Mouse (Mus musculus): ENCODE results near the gene Calr.

The Calr gene

DNA sequence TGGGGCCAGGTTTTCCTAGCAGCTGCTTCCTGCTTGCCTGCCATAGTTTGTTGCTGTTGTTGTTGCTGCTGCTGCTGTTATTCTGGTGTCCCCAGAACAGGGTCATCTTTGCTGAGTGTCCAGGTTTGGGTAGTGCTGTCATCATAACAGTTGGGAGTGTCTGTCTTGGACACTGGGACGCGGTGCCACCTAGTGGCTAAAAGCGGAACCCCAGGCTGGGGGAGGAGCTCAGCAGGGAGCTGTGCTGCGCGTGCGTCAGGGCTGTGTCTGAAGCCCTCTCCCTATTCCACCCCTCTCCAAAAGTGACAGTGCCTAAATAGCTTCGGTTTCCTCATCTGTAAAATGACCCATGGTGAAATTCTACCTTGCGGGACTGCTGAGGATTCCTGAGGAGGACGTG lies 31.2 kb downstream of the Calr start:
- DNase-seq (ENCODE audit: low read depth, low spot score) = peak; percentile 88

DNA sequence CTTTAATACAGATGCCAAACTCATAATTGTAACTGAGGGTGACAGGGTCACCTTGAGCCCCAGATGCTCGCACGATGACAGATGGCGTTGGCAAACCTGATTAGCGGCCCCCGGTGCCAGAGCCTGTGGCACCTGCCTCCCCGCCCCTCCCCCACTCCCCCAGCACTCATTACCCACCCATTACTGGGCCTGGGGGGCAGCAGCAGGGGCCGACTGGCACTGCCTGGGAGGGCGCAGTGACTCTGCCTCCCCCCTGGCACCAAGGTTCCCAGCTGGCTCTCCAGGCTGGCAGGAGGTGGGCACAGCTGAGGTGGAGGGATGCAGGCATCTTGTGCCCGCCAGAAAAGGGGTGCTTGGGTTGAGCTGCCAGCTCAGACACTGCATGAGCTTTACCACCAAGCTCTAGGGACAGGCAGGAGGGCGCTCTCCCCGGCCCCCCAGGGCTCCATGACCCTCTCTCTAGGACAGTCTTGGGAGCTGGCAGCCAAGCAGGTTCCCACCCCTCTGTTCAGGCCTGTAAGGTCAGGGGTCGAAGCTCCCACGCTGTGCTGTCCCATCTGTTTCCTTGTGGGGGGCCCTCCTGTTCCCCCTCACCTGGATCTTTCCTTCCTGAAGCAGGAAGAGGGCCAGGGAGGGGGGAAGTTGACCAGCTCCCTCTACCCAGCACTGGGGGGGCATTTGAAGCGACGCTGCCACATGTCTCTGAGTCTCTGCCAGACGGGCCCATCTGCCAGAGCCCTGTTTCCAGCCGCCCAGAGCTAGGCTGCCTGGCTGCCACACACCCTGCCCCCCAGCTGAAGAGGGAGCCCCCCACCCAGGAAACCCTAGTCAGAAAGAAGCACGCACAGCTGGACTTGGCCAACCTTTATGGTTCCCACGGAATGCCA lies 31.9 kb downstream of the Calr start:
- no peak for DNase-seq (ENCODE audit: low read depth, low spot score)

DNA sequence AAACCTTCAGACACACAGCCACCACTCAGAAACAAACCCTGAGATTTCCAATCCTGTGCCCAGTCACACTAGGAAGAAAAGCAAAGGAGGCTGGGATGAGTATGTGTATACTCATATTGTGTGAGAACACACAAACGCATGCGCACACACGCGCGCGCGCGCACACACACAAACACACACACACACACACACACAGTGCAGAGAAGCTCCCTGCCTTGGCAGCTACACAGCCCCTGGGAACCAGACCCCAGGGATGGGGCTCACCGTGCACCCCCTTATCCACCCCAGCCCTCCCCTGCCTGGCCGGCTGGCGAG lies 32.5 kb downstream of the Calr start:
- no peak for DNase-seq (ENCODE audit: low read depth, low spot score)

DNA sequence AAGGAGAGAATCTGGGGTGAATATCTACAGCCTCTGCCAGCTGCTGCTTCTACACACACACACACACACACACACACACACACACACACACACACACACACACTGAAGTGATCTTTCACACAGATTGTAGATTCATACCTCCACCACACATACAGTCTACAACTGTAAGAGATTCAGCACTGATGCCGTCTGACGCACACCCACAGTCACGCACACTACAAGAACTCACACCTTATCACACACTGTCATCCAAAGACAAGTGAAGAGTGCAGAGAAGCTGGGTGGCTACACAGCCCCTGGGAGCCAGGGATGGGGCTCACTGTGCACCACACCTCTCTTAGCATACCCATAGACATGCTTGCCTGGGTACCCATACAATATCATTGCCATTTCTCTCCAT lies 32.9 kb downstream of the Calr start:
- DNase-seq (ENCODE audit: low read depth, low spot score) = no peak

DNA sequence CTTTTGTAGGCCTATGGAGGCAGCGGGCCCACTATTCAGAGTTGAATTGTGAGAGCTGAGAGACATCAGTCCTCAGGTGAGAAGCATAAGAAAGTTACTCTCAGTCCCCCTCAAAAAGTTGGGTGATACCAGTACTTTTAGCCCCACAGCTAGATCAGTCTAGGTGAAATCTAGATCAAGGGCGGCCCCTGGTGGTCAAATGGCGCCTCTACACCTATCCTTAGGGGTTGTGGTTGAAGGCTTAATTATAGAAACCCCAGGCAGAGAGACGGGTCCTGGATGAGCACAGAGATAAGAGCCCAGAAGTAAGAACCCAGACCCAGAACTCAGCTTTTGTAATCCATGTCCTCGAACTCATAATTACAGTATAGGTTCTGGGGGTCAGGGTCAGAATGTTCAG lies 33.7 kb downstream of the Calr start:
- DNase-seq (ENCODE audit: low read depth, low spot score) = peak; percentile 69

DNA sequence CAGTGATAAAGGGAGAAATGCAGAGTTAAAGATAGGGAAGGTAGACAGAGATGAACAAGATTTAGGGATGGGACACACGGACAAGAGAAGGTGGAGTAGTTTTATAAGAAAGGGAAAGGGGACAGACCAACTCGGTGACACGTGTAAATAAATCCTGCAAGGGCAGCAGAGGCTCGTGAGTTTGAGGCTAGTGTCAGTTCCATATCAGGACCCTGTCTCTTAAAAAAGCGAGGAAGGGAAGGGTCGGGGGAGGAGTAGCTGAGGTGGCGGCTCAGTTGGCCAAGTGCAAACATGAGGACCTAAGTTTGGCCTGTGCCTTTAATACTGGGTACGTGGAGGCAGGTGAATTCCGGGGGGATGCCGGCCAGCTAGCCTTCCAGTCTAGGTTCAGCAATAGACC lies 35.4 kb downstream of the Calr start:
- no peak for DNase-seq (ENCODE audit: low read depth, low spot score)

DNA sequence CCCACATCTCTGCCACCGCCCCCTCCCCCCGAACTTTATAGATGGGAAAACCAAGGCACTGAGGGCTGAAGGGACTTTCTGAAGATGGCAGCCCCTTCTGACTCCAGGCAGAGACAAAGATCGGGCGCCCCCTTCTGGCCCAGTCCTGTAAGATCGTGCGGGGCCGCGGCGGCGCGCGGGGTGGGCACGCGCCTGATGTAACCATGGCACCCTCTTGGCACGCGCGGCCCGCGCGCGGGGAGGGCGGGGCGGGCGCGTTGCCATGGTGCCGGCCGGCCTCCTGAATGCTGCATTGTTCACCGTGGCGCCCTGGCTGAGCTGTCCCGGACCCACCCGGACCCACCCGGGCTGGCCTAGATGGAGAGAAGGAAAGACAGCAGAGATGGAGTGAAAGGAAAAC lies 35.8 kb downstream of the Calr start:
- DNase-seq (ENCODE audit: low read depth, low spot score) = peak; percentile 85

DNA sequence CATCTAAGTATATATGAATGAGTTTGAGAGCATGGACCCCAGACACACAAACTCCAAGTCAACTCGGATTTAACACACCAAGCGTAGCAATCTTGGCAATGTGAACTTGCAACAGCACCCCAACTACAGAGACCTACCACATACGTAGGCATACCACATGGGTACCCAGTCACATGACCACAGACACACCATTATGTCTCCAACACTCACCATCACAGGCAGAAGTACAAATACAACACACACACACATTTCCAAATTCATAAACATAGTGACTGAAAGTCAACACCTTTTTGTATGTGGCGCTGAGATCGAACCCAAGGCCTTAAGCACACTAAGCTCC lies 36.8 kb downstream of the Calr start:
- DNase-seq (ENCODE audit: low read depth, low spot score) = no peak

DNA sequence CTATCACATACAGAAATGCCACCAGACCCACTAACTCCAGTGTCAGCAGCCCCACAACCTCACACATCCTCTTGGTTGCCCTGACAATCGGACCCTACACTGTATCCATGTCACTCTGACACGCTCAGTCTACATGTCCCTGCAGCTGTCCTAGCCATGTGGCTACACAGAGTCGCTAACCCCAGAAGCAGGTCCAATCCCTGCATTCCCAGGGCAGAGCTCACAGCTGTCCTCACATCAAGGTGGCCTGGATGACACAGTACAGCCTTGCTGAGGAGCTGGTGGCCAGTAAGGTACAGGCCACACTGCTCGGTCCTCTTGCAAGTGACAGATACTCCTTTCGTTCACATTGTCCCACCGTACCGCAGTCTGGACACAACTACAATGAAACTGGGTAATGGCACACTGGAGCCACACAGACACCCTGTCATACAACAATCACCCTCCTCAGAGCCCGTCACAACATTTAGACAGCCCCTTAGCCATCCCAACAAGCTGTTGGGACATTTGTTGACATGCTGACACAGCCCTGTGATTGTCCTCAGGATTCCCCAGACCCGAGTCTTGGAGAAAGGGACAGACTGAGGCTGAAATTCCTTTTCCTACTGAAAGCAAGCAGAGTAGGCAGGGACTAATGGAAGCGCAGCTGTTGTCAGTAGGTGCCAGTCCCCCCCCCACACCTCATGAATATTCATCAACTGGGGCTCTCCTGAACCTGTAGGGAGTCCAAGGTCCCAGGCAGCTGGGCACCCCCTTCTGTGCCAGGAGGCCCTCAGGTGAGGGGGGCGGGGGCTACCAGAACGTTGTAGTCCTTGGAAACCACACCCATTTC lies 37.4 kb downstream of the Calr start:
- no peak for DNase-seq (ENCODE audit: low read depth, low spot score)

DNA sequence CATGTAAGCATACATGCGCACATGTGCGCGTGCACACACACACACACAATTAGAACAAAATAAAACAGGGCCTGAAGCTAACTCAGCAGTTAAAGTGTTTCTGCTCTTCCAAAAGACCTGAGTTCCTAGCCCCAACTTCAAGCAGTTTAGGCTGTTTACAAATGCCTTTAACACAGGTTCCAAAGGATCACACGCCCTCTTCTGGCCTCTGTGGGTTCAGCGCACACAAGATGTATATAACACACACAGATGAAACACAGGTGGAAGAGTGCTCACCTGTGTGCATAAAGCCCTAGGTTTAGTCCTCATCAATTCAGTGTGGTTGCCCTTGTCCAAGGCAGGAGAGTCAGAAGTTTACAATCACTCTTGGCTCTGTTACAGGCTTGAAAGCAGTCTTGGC lies 40.7 kb downstream of the Calr start:
- DNase-seq (ENCODE audit: low read depth, low spot score) = no peak

DNA sequence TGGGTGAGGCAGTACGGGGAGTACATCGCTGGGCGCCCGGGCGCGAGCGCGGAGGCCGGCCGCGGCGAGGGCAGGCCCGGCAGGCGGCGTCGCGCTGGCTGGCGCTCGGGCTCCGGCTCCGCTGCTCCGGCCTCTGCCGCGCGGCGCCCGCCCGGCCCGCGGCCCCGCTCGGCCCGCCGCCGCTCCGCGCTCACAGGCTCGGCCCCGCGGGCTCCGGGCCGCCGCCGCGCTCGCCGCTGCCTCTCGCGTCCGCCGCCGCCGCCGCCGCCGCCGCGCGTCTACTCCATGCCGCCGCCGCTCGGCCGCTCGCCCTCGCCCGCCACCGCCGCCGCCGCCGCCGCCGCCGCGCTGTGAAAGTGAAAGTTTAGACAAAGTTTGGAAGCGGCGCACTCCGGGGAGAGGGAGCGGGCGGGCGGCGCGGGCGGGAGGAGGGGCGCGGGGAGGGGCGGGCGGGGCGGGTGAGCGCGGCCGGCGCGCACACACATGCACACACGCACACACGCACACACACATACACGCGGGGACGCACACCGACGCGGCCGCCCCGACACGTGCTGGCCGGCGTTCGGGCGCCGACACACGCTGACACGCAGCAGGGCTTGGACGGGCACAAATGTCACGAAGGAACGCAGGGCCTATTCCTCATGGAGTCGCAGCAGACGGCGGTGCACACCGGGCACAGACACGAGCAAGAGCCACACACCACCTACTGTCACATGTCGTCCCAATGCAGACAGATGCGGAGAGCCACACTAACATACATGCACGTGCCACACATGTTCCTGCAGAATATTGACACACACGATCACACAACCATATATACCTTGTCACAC lies 46.5 kb downstream of the Calr start, which contains the start of gene Nfix:
Gene Nfix, minus strand, starts transcription at position 346 of the 833 bp plus-strand sequence.
- DNase-seq (ENCODE audit: low read depth, low spot score) = no peak

DNA sequence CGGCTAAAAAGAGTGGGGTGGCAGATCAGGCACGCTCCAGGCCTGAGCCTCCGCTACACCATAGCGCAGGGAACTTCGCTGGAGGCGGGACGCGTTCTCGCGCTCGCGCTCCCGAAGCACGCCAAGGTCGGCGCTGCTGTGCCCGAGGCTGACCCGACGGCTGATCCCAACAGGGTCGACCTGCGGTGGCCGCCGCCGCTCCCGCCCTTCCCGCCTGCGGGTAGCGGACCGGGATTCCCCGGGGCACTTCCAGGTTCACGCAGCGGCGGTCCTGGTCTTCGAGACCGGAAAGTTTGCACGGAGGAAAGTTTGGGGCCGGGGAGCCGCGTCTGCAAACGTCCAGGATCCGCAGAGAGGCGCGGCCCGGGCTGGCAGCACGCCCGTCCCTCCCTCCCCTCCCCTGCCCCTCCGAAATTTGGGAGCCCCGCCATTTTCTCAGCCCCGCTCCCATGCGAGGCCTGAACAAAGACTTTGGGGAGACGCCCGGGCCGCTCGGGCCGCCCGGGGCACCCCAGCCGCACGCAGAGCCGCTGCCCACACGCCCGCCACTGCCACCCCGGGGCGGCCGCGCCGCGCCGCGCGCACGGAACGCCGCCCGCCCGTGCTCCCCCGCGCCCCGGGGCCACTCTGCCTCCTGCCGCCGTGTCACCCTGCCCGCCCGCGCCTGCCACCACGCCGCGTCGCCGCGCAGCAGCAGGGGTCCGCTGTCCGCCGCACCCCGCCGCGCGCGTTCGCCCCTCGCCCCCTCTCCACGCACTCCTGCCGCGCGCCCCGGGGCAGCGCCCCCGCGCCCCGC lies 47.4 kb downstream of the Calr start:
- no peak for DNase-seq (ENCODE audit: low read depth, low spot score)

DNA sequence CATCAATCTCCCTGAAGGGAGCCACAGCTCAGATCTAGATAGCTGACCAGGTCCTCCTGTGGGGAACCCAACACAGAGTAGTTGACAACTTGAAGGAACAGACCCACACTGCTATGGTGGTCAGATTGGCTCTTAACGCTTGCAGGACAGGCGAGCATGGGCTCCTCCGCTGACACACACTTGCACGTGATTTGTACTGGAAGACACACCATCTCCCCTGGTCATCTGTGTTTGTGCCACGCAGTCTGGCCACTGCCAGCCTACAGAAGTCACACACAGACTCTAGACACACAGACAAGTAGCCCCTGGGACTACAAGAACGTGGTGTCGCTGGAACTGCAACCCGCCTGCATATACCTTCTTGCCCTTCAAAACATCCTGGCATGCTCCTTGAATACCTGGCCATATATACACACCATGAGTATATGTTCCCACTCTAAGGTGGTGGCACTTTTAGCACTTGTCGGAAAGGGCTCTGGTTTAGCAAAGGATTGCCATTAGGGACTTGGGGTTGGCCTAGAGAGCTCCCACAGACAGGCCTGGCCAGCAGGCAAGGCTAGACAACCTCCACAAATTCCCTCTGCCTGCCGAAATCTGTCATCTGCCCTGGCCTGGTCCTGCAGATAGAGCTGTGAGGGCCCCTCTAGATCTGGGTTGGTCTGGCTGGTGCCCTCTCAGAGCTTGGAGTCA lies 48.1 kb downstream of the Calr start:
- DNase-seq (ENCODE audit: low read depth, low spot score) = no peak

DNA sequence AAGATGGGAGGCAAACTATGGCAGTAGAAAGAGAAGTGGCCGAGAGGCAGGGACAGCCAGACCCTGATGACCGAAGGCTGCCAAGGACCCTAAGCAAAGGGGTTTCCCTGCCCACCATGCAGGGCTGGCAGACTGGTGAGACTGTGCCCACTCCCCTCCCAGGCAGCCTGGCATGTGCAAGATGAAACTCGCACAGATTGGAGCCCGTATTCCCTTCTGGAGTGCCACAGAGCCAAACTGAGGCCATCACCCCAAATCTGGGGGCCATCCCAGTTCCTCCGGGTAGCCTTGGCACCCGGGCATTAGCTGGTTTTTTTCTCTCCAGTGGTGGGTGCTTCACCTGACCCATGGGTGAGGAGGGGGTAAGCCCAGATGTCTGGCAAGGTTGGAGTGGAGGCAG lies 48.8 kb downstream of the Calr start:
- DNase-seq (ENCODE audit: low read depth, low spot score) = no peak

DNA sequence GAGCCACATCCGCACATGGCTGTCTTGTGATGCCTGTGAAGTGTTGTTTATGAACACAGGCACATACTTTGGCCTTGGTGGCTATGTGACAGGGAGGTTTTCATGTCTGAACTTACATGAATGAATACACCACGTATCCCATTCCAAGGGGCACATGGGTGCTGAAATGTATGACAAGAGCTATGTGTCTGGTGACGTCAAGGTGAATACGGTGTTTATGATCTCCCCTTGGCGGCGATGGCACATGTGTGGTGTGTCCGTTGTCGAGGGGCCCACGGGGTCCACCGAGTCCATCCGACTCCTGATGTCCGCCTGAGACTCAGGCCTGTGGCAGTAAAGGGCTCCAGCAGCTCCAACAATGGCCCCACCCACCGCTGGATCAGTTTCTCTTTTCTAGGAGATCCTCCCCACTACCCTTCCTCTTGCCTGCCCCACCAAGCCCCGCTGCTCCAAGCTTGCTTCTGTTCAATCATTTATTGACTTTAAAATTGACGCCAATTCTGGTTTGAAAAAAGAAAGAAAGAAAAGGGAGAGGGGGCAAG lies 49.4 kb downstream of the Calr start:
- DNase-seq (ENCODE audit: low read depth, low spot score) = no peak

DNA sequence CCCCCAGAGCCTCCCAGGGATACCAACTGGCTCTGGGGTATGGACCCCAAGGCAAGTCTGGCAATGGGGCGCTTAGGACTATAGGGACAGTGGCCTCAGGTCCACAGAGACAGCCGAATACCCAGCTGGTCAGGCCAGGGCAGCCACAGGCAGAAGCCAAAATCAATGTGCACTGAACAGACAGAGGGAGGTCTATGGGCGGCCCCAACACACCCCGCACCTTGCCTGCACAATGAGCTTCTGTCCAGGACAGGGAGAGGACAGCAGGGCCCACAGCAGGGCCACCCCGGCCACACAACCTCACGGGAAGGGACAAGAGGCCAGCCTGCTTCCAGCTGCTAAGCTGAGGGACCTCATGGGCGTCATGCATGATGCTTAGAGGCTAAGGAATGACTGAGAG lies 52.2 kb downstream of the Calr start:
- DNase-seq (ENCODE audit: low read depth, low spot score) = no peak

DNA sequence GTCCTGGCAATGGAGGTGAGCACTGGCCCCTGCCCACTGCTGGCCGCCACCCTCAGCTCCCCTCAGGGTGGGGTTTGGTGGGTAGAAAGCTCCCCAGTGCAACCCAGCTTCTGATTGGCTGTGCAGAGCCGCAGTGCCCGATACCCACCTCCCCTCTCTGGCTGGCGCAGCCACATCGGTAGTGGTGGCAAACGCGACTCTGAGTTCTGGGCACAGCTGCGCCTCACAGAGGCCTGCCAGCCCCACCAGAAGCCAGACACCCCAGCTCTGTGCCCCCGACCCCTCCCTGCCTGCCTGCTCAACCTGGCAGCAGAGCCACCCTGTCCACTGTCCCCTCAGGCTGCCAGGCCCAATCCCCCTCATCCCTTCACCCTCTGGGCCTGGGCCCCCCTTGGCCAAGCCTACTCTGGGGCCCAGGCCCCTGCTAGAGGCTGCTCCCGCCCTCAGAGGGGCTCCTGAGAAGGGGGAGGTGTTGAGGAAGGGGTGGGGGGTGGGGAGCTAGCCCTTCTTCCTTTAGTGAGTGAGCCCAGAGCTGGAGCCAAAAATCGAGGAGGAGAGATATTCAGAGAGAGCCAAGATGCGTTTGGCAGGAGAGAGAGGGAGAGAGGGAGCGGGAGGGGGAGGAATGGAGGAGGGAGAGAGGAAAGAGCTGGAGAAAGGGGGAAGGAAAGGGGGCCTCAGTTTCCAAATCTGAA lies 52.8 kb downstream of the Calr start:
- no peak for DNase-seq (ENCODE audit: low read depth, low spot score)

DNA sequence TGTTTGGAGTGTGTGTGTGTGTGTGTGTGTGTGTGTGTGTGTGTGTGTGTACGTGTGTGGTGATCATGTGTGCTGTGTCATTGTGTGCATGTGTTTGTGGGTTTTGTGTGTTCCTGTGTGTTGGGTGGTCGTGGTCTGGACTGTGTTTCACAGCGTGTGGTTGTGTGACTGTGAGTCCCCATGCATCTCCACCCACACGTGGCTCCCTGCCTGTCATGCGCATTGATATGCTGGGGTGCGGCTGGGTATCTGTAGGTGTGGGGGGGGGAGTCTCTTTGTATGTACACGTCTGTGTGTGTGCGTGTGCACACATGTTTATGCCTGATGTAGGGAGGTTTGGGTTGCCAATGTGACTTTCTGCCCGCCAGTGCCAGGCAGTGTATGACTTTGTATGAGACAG lies 53.6 kb downstream of the Calr start:
- no peak for DNase-seq (ENCODE audit: low read depth, low spot score)

DNA sequence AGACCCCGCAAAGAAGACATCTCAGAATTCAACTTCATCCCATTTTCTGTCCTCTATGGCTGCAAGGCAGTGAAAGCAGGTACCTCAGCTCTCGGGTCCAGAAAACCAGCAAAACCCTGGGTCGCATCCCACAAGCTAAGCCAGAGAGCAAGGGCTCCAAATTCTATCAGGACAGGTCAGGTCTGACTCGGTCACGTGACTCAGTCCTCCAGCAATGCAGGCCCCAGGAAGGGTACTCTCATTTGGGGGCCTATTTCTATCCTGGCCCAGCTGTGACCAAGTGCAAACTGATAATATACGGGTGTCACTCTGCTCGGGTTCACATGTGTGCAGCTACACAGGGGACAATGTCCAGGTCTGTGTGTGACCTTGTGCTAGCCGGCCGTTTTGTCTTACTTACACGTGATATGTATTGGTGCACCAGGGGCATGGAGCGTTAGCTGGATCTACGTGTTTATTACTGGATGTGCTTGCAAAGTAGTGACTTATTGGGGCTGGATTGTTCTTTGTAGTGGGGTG lies 54.2 kb downstream of the Calr start:
- DNase-seq (ENCODE audit: low read depth, low spot score) = no peak

Measured in forelimb bud, embryonic 11.5 days (tissue).